Mouse (Mus musculus): ENCODE measurements around the gene Slc25a12.

The Slc25a12 gene

DNA sequence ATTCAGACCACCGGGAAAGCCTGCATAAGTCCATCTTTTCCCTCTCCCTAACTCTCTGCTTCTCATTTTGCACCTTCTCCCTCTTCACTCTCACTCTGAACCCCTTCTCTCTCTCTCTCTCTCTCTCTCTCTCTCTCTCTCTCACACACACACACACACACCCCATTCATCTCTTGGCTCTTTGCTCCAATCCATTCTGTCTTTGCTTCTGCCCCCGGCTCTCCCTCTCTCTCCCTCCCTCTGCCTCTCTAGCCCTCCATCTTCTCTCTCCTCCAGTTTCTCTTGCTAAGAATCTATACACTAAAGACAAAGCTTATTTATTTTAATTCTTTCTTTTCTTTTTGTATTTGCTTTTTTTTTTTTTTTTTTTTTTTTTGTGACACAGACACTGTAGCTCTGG is 57.8 kb downstream of the Slc25a12 start:
- DNase-seq (ENCODE audit: low read depth), result no peak

DNA sequence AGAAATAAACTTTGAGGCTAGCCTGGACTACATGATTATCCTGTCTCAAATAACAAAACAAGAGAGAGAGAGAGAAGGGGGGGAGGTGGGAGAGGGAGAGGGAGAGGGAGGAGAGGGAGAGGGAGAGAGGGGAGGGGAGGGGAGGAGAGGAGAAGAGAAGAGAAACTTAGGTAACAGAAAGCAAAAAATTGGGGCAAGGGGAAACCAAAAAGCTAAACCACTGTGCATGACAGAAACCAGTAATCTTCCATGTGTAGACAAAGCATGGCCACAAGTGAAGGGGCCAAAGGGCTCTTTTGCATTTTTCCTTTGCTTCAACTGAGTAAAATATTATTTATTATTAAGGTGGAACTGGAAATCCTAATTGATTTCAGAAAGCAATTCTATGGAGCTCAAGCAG is 61.2 kb downstream of the Slc25a12 start:
- DNase-seq (ENCODE audit: low read depth), result no peak

DNA sequence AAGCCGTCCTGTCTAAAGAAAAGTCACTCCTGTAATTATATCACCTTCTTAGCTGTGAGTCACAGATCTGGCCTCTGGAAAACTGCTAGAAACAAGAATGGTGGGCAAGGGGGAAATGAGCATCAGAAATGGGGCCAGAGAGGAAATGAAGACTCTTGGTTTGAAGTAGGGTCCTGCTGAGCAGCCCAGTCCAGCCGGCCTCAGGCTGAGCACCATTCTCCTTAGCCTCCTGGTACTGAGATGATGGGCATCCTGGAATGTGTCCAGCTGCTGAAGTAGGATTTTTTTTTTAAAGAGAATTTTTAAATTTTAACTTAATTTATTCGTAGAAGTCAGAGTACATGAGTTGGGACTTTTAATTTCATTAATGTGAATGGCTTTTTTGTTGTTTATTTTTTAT is 62.7 kb downstream of the Slc25a12 start:
- DNase-seq (ENCODE audit: low read depth), result no peak

DNA sequence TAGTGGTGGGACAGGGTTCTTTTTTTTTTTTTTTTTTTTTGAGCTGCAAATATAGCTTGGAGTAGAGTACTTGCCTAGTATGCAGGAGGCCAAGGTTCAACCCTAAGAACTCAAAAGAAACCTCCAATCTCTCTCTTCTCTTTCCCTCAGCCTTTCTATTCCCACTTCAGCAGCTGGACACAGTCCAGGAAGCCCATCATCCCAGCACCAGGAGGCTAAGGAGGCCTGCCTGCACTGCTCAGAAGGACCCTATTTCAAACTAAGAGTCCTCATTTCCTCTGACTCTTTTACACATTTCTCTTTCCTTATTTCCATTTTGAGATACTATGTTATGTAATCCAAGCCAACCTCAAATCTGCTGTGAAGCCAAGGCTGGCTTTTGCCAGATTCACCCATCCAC is 64.3 kb downstream of the Slc25a12 start:
- DNase-seq (ENCODE audit: low read depth), result no peak

DNA sequence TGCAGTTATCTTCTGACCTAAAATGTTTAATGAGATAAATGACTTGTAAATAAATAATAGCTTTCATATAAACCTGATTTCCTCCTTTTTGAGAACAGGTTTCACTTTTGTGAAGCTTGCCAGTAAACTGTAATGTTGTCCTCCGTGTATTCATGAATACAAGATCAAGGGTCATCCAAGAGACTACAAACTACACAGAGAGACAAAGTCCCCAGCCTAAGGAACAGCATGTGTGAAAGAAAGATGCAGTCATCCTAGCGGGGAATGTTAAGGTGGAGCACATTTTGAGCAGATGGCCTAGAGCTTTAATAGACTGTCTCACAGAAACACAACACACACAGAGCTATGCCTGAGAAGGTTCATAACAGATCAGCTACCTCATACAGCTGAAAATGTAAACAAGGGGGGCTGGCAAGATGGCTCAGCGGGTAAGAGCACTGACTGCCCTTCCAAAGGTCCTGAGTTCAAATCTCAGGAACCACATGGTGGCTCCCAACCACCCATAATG is 65.3 kb downstream of the Slc25a12 start:
- DNase-seq (ENCODE audit: low read depth), result no peak

DNA sequence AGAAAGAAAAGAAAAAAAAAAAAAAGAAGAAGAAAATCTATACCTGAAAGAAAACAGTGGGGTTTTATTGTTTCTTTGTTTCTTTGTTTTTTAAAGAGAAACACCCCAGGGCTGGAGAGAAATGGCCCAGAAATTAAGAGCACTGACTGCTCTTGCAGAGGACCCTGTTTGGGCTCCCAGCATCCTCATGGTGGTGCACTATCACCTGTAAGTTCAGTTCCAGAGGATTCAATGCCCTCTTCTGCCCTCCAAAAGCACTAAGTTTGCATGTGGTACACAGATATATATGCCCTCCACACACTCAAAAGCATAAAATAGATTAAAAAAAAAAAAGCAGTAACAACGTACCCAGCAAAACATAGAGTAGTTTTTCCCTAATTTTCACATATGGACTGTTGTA is 68.8 kb downstream of the Slc25a12 start:
- no peak for DNase-seq (ENCODE audit: low read depth)

DNA sequence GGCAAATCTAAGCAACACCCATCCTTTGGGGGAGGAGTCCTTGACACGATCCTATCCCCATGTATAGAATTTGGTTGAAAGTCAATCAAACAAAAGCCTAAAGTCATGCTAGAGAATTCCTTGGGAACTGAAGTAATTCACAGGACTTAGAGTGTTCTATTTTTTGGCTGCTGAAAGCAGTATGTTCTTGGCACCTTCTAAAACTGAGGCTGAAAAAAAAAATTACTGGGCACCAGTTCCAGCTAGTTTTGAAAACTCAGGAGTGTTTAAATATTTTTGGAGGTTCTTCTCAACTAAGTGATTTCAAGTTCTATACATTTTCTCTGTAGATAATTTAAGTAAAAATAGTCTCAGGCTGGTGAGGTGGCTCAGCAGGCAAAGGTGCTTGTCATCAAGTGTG is 70.0 kb downstream of the Slc25a12 start:
- DNase-seq (ENCODE audit: low read depth), result no peak

DNA sequence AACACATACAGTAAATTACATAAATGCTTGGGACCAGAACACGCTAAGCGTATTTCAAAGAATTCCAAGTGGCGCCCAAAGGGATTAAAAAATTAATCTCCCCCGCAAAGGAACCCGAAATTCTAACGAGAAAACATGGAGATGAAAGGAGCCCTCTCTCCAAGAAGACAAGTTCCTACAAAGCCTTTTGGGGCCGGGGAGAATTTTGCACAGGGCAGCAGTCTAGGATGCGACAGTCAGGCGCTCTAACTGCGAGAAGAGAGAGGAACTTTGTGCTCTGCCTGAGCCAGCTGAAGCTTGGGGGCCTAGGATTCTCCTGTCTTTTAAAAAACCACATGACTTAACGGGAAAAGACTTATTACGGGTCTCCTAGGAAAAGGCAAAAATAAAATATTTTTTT is 71.7 kb downstream of the Slc25a12 start:
- DNase-seq (ENCODE audit: low read depth), result no peak

DNA sequence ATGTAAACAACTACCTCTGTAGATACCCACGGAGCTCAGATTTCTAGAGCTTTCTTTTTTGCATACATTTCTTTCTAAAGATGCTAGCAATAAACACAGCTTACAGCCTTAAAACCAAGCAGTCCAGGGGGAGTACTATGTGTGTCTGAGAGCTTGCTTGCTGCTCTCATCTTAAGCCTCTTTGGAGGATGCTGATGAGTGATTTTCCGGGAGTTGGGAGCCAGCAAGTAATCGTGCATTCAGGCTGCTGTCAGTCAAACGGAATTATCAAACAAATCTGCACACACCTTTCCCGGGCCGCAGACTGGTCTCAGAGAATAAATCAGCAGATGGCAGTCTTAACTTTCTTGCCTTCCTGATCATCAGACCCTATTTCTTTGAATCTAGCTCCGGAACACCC is 73.1 kb downstream of the Slc25a12 start:
- DNase-seq (ENCODE audit: low read depth), result no peak

DNA sequence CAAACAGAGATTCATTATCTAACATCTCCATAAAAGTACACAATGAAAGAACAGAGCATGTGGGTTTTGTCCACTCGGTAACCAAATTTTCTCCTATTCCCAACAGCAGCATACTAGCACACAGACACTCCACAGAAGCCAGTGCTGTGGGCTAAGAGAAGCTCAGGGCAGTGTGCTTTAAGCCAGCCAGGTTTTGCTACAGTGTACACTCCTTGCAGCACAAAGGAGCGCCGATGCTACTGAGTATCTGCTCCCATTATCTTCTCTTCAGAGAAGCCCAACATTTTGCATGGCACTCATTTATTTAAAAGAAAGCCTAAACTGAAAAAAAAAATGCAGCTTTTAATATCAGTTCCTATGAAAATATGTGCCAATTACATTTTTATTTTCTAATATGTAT is 73.6 kb downstream of the Slc25a12 start:
- no peak for DNase-seq (ENCODE audit: low read depth)

DNA sequence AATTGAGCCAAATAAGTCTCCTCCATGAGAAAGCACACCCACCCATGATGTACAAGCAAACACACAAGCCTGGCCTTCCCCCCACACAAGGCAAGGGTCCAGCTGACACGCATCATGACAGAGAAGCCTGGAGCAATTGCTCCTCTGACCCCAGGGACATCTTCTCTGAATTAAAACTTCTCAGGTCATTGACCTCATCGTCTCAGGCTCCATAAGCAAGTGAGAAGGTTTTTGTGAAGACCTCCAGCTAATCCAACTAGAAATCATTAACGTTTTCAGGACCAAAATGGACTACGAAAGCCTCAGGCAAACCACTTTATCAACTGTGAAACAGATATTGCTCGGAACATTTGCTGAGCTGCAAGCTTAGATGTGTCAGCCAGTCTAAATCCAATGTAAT is 76.0 kb downstream of the Slc25a12 start:
- DNase-seq (ENCODE audit: low read depth), result no peak

DNA sequence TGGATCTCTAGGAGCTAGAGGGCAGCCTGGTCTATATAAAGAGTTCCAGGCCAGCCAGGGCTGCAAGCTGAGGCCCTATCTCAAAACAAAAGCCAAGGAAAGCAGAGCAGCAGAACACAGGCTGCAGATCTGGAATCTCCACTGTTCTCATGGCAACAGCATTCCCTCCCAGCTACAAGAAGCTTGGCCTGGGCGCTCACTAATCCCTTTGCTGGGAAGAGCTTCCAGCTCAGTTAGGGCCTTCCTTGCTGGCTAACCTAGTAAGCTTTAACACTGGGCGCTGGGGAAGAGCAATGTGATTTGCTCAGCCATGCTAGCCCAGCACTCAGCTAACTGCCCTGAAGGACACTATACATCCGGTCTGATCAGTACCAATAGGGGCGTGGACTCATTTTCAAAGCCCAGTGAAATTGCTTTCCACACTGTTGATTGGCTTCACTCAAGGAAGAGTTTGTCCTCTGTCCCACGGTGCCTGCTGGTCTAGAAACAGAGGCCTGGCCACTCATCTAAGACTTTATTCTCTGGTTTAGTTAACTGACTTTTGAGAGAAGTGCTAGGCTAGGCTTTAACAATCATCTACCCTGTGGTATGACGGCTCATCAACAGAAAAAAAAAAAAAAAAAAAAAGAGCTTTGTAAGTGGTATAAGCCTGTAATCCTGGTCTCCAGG is 77.3 kb downstream of the Slc25a12 start:
- DNase-seq (ENCODE audit: low read depth), result no peak

DNA sequence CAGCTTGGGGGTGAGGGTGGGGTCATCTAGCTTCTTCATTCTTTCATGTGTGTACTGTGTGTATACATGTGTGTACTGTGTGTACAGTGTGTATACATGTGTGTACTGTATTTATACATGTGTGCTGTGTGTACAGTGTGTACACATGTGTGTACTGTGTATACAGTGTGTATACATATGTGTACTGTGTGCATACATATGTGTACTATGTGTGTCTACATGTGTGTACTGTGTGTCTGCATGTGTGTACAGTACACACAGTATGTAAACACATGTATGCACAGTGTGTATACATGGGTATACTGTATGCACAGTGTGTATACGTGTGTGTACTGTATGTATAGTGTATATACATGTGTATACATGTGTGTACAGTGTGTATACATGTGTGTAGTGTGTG is 85.6 kb downstream of the Slc25a12 start:
- DNase-seq (ENCODE audit: low read depth), result no peak

DNA sequence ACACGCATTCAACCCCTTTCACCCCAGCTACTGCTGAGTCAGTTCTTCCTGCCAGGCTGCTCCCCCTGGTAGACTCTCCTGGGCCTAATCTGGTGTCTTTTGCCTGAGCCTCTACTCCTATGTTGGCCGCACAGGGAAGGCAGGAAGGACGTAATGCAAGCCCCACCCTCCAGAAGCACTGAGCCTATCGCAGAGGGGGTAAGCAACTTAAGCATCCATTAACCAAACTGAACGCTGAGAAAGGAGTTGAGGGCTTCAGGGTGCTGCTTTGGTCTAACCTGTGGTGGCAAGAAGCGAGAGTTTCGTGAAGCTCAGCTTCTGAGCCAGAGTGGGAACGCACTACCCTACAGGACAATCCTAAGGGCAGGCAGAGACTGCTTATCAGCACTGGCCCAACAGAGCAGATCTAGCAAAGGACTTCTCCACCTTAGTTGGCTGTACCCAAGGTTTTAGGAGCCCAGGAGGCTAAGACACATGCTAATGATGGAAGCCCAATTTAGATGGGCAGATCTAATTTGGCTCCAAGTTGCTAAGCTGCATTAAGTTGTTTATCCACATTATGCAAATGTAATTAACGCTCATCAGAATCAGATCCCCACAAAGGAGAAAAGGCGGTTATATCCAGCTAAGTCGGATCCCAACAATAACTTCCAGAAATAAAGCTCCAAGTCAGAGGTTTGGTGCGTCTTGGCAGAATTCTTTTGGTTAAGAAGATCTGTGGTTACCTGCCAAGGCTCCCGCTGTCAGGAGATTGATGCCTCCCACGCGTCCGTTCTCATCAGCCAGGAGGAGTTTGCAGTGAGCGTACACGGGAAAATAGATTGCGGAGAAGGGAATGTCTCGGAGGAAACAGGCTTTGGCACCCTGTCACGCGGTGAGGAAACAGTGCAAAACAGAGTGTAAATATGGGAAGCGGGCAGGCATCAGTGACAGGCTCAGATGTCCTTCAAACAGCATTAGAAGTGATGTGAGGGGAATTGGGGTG is 88.5 kb downstream of the Slc25a12 start:
- no peak for DNase-seq (ENCODE audit: low read depth)

DNA sequence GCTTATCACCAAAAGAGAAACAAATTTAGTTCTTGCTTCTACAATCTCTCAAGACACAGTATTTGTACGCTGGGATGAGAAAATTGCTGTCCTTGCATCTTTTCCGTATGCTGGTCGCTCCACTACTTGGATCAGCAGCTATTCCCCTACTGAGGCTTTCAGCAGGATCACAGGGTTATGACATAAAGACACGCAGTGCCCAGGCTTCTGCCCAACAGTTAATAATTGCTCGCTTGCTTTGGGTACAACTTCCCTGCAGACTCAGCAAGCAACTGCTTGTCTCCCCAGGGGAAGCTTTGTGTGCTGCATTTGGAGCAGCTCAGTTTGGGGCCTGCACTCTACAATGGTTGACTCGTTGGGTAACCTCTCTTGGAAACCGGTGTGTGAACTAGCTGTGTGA is 91.8 kb downstream of the Slc25a12 start:
- no peak for DNase-seq (ENCODE audit: low read depth)

DNA sequence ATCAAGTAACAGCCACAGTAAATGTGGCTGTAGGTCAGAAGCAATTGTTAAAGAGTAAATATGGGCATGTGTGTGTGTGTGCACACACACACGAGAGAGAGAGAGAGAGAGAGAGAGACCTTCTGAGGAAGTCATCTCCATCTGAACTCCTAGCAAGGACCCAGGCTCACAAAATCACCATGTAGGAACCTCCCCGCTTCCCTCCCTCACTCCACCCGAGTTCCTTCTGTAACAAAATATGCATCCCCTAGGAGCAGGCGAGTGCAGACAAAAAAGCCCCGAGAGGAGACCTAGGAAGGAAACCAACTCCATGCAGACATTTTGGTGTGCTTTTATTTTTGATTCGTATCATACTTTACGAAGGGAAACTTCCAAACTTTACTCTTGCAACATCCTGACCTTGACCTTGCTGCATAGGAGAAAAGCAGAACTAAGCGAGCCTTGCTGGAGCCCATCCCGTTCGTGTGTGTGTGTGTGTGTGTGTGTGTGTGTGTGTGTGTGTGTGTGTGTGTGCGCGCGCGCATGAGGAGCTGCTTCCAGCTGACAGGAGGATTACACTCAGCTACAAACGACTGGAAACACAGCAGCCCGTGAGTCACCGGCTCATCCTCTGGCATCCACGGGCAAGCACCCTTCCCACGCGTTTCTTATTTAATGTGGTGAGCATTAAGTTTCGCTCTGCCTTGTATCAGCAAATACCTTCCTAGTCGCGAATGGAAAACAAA is 93.4 kb downstream of the Slc25a12 start:
- DNase-seq (ENCODE audit: low read depth), result peak; percentile 42

DNA sequence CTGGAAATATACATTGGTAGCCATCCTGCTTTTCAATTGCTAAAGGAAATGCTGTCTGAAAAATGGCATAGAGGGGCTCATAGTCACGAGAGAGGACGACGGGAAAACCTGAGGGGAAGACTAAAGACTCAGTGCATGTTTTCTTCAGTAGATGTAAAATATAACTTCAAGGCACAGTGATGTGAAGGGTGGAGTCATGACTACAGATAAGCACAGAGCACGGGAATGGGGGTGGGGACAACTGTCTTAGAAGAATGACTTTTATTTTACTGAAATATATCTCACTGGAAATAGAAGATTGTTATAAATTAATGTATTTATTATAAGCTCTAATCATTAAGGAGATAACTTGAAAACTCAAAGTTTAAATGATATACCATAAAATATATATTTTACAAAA is 97.5 kb downstream of the Slc25a12 start:
- no peak for DNase-seq (ENCODE audit: low read depth)

DNA sequence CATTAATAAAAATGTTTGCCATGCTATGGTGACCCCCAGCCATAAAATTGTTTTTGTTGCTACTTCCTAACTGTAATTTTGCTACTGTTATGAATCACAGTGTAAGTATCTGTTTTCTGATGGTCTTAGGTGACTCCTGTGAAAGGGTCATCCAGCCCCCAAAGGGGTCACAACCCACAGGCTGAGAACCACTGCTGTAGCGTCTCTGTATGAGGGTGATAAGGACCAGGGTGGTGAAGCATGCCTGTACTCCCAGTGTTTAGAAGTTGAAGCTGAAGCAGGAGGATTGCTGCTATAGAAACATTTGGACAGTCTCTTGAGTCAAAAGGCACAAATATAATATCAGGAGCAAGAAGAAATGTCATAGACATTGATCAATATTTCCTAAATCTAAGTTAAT is 98.2 kb downstream of the Slc25a12 start:
- DNase-seq (ENCODE audit: low read depth), result no peak

DNA sequence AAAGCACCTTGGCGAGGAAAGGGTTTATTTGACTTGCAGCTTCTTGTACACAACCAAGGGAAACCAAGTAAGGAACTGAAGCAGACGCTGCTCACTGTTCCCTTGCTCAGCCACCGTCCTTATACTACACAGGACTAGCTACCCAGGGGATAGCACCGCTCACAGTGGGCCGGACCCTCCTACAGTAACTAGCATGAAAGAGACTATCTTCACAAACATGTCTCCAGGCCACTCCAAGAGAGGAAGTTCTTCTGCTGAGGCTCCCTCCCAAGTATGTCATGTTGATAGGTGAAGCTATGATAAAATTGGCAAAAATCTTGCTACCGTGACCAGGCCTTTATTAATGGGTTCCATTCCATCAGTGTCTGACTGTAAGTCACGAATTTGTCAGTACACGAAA is 98.9 kb downstream of the Slc25a12 start:
- no peak for DNase-seq (ENCODE audit: low read depth)

DNA sequence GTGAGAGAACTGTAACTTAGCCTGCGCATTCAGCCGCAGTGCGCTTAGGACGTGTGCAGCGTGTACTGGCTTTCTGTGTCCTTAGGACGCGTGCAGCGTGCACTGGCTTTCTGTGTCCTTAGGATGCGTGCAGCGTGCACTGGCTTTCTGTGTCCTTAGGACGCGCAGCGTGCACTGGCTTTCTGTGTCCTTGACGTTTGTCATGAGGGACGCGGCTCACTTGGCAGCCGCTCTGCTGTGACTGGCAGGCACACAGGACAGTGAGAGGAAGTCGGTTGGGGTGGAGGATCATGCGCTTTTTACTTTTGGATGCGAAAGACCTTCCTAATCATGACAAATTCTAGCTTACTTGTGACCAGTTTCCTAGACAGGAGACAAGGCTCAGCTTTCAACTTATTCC is 103.0 kb downstream of the Slc25a12 start:
- DNase-seq (ENCODE audit: low read depth), result no peak

DNA sequence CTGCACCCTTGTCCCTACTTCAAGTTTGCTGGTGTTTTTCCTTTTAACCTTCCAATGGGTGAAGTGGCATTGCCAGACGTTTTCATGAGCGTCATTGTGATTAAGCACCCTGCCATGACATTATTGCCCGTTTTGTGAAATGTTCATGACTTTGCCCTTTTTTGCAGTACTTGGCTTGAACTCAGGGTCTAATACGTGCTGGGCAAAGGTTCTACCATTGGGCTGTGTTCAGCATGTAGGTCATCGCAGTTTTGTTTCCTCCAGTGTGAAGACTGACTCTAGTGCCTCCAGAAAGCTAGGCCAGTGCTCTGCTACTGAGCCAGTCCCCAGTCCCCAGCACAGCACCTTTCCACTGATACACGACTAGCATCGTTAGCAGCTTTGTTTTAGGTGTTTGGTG is 111.0 kb downstream of the Slc25a12 start:
- DNase-seq (ENCODE audit: low read depth), result no peak

DNA sequence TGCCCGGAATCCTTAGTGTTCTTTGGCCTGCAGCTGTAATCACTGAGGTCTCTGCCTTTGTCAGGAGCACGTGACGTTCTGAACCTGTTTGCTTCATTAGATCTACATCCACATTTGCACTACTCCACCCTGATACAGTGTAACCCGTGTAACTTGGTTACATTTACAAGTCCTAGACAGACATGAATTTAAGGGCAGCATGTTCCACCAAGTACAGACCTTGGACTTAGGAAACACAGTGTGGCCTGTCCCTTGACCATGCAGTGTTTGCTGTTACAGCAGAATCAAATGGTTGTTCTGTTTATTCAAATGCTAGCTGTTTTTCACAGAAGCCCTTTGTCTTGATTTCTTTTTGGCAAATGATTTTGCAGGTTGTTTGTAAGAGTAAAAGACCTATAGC is 112.7 kb downstream of the Slc25a12 start:
- DNase-seq (ENCODE audit: low read depth), result no peak

DNA sequence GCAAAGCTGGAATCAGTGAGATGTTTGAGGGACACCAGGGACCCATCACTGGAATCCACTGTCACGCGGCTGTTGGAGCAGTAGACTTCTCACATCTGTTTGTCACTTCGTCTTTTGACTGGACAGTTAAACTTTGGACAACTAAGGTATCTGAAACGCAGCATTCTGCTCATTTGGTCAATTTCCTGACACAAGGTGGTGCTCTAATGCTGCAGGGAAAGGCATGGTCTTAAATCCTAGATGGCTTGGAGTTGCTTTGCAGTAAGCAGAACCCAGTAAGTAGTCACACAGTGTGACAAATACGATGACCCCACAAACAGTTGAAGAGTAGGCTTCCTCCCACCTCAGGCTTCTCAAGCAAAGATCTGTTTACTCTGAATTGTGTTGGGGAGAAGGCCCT is 116.7 kb downstream of the Slc25a12 start:
- no peak for DNase-seq (ENCODE audit: low read depth)
